Mouse (Mus musculus) megakaryocyte, adult 5-6 weeks (primary cell): ENCODE results near the gene Prkaca. TPM values are rescaled to one million over a fixed set of nuclear protein-coding genes. Genes with fewer than 3 reads are reported as not detected.
A peak's percentile ranks its signal among the peaks of the same experiment; 100 is the strongest.

ENCODE experiments used
- ATAC-seq: 2 replicates; pipeline ENCODE4 v1.8.0; 2016; ENCODE audit warnings: mild to moderate bottlenecking, inconsistent platforms; ENCODE audit not compliant: poor library complexity, severe bottlenecking
- total RNA-seq, 2 experiments: library from RNA; stranded (forward) in 1 of 2; stranded (reverse) in 1 of 2; fragments of 153-499, 151-499 nt in 1 of 2; fragments of 221-1000, 200-1000 nt in 1 of 2; gene quantifications; 2 replicates each; pipeline versions ENCODE4 v1.2.3 to v1.2.4; 2015 to 2017

Gene Prkaca
- total RNA-seq, 2 experiments from 2014 or later = 17.7 to 21.6 TPM

GRCm38 (mm10) chr8:84024171-84024570 is 51.4 kb downstream of the Prkaca start:
- peak; percentile 53; the same call in 1 of the 2 replicates for ATAC-seq

- peak; percentile 68 for ATAC-seq
Observed at GRCm38 (mm10) chr8:84025863-84026262, 53.1 kb downstream of the Prkaca start.

GRCm38 (mm10) chr8:84027449-84027848 is 54.7 kb downstream of the Prkaca start:
- no peak for ATAC-seq

GRCm38 (mm10) chr8:84029272-84029671 is 56.5 kb downstream of the Prkaca start:
- ATAC-seq = no peak

DNA sequence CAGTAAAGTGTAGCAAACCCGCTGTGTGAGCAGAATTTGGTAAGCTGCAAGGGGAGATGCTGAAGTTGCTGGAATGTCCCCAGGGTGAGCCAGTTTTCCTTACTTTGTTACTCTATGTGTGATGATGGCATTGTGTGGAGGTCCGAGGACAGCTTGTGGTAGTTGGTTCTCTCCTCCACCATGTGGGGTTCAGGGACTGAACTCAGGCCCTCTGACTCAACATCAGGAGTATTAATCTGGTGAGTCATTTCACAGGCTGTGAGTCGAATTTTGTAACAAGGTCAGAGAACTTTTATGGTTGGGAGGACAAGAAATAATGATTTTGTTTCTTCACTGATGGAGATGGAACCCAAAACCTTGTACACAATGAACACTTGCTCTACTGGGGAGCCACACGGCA is 60.0 kb downstream of the Prkaca start:
- ATAC-seq = no peak

DNA sequence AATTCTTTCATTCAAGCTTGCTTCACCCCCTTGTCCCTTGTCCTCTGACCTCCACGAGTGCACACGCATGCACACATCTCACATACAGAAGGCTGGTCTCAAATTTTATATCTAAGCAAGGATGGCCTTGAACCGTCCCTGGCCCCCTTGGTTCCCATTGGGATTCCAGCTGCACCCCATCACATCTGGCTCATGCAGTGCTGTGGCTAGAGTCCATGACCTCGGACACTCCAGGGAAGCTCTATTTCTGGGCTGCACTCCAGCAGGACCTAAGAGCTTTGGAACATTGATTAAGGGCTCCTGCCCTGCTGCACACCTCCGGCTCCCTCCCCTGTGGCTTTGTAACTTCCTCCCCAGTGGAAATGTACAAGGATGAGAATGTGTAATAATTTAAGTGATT is 65.2 kb downstream of the Prkaca start:
- ATAC-seq = no peak

DNA sequence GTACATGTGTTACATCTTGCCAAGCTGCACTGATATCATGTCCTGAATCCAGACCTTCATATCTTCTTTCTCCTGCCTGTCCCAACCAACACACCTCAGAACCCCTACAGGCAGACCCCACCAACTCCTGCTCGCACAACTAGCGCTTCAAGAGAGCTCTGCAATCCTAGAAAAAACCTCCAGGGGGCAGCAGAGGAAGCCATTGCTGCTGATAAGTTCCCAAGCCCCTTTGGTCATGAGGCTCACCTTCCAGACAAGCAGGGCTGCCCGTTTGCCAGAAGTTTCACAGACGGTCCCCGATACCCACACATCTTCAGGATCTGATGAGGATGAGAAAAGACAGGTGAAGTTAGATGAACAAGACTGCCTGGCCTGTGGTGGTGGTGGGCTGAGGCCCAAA is 66.3 kb downstream of the Prkaca start:
- peak; percentile 64 for ATAC-seq

- ATAC-seq = peak; percentile 89
Observed at GRCm38 (mm10) chr8:84042066-84042947, 69.5 kb downstream of the Prkaca start, which contains the start of gene Il27ra. Gene Il27ra, minus strand, starts transcription at chr8:84042589.

- ATAC-seq = no peak
Observed at GRCm38 (mm10) chr8:84042948-84043342, 70.2 kb downstream of the Prkaca start.

DNA sequence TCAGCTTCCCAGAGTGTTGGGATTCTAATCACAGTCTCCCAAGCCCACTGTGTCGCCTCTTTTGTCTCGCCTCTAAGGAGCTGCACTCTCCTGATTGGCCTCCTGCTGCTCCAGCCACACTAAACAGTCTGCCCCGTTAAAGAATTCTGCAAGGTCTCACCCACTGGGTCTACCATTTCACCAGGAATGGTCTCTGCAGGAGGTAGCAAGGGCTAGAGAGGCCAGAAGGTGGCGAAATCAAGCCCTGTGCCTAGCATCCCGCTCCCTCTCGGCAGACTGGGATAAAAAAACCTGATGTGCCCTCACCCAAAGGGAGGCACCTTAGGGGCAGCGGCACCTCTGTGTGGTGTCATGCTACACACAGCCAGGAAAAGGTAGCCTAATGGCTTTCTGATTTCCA is 71.3 kb downstream of the Prkaca start:
- no peak for ATAC-seq

GRCm38 (mm10) chr8:84044900-84045299 is 72.1 kb downstream of the Prkaca start, which contains the start of gene Rln3:
Gene Rln3, minus strand, starts transcription at chr8:84045000.
- ATAC-seq = no peak

Other genes starting within 250 kb of the Prkaca start
- gene Adgre5, start 231.7 kb upstream of the Prkaca start, total RNA-seq (2015) = 239 and 242 TPM in 2 replicates
- gene Adgre5, start 231.7 kb upstream of the Prkaca start, total RNA-seq (2017) = 299 and 326 TPM in 2 replicates
- gene Adgrl1, start 72.9 kb upstream of the Prkaca start, total RNA-seq (2015) = 2.4 and 3.6 TPM in 2 replicates
- gene Adgrl1, start 72.9 kb upstream of the Prkaca start, total RNA-seq (2017) = 1.7 TPM in 2 replicates
- gene Gm10644, start 17.8 kb upstream of the Prkaca start, total RNA-seq (2015) = 0.09 and 0.31 TPM in 2 replicates
- gene Gm10644, start 17.8 kb upstream of the Prkaca start, total RNA-seq (2017) = 0.40 and 0.94 TPM in 2 replicates
- 87.3 and 95.0 TPM in 2 replicates for gene Asf1b, start 17.5 kb upstream of the Prkaca start, total RNA-seq (2015)
- gene Asf1b, start 17.5 kb upstream of the Prkaca start, total RNA-seq (2017) = 68.5 and 71.1 TPM in 2 replicates
- 63.0 and 69.1 TPM in 2 replicates for gene Samd1, start 24.7 kb downstream of the Prkaca start, total RNA-seq (2015)
- 46.6 and 48.4 TPM in 2 replicates for gene Samd1, start 24.7 kb downstream of the Prkaca start, total RNA-seq (2017)
- gene 1700067K01Rik, start 28.5 kb downstream of the Prkaca start, total RNA-seq (2015) = 0.16 TPM in 1 of 2 replicates, not detected in the other
- gene 1700067K01Rik, start 28.5 kb downstream of the Prkaca start, total RNA-seq (2017) = 0.41 TPM in 1 of 2 replicates, not detected in the other
- not detected in 2 replicates for gene 2210011C24Rik, start 39.2 kb downstream of the Prkaca start, total RNA-seq (2015)
- not detected in 2 replicates for gene 2210011C24Rik, start 39.2 kb downstream of the Prkaca start, total RNA-seq (2017)
- gene Palm3, start 48.5 kb downstream of the Prkaca start, total RNA-seq (2015) = not detected in 2 replicates
- gene Palm3, start 48.5 kb downstream of the Prkaca start, total RNA-seq (2017) = not detected in 2 replicates
- gene Il27ra, start 69.6 kb downstream of the Prkaca start, total RNA-seq (2015) = 1.5 and 2.2 TPM in 2 replicates
- 0.12 and 0.73 TPM in 2 replicates for gene Il27ra, start 69.6 kb downstream of the Prkaca start, total RNA-seq (2017)
- not detected in 2 replicates for gene Rln3, start 72.0 kb downstream of the Prkaca start, total RNA-seq (2015)
- gene Rln3, start 72.0 kb downstream of the Prkaca start, total RNA-seq (2017) = not detected in 2 replicates
- 1.0 and 1.4 TPM in 2 replicates for gene Gm10643, start 92.1 kb downstream of the Prkaca start, total RNA-seq (2015)
- 1.7 and 2.4 TPM in 2 replicates for gene Gm10643, start 92.1 kb downstream of the Prkaca start, total RNA-seq (2017)
- gene Rfx1, start 93.8 kb downstream of the Prkaca start, total RNA-seq (2015) = 9.9 and 10.6 TPM in 2 replicates
- gene Rfx1, start 93.8 kb downstream of the Prkaca start, total RNA-seq (2017) = 4.2 and 5.3 TPM in 2 replicates
- 11.3 and 13.6 TPM in 2 replicates for gene Dcaf15, start 131.8 kb downstream of the Prkaca start, total RNA-seq (2015)
- gene Dcaf15, start 131.8 kb downstream of the Prkaca start, total RNA-seq (2017) = 14.8 and 16.4 TPM in 2 replicates
- gene Podnl1, start 153.0 kb downstream of the Prkaca start, total RNA-seq (2015) = 0.21 and 0.65 TPM in 2 replicates
- 0.12 and 0.62 TPM in 2 replicates for gene Podnl1, start 153.0 kb downstream of the Prkaca start, total RNA-seq (2017)
- 9.0 and 12.9 TPM in 2 replicates for gene Cc2d1a, start 174.9 kb downstream of the Prkaca start, total RNA-seq (2015)
- 5.8 and 9.8 TPM in 2 replicates for gene Cc2d1a, start 174.9 kb downstream of the Prkaca start, total RNA-seq (2017)
- 0.07 and 0.09 TPM in 2 replicates for gene 4930432K21Rik, start 175.0 kb downstream of the Prkaca start, total RNA-seq (2015)
- gene 4930432K21Rik, start 175.0 kb downstream of the Prkaca start, total RNA-seq (2017) = 0.37 and 1.8 TPM in 2 replicates
- gene Nanos3, start 212.2 kb downstream of the Prkaca start, total RNA-seq (2015) = not detected in 2 replicates
- gene Nanos3, start 212.2 kb downstream of the Prkaca start, total RNA-seq (2017) = not detected in 2 replicates